Mouse (Mus musculus): Measurements from ENCODE around the gene Aamdc. TPM values are rescaled to one million over a fixed set of nuclear protein-coding genes. Genes with fewer than 3 reads are reported as not detected.

The Aamdc gene
- polyA plus RNA-seq, 1 experiment from 2014 or later: 48.8 TPM

Other genes with a start within 250 kb of the Aamdc start
- 2.1 and 3.4 TPM in 2 replicates for gene Usp35, start 247.5 kb downstream of the Aamdc start, polyA plus RNA-seq (2014; fragmentation: Nextera tagmentation; extraction: Ambion mirVana)
- 5.4 and 5.9 TPM in 2 replicates for gene Kctd21, start 247.2 kb downstream of the Aamdc start, polyA plus RNA-seq (2014; fragmentation: Nextera tagmentation; extraction: Ambion mirVana)
- 46.2 and 48.6 TPM in 2 replicates for gene Alg8, start 207.9 kb downstream of the Aamdc start, polyA plus RNA-seq (2014; fragmentation: Nextera tagmentation; extraction: Ambion mirVana)
- gene Ndufc2, start 179.5 kb downstream of the Aamdc start, polyA plus RNA-seq (2014; fragmentation: Nextera tagmentation; extraction: Ambion mirVana): 386 and 389 TPM in 2 replicates
- 0.23 and 0.41 TPM in 2 replicates for gene Thrsp, start 161.8 kb downstream of the Aamdc start, polyA plus RNA-seq (2014; fragmentation: Nextera tagmentation; extraction: Ambion mirVana)
- 1.7 and 2.2 TPM in 2 replicates for gene Kctd14, start 128.2 kb downstream of the Aamdc start, polyA plus RNA-seq (2014; fragmentation: Nextera tagmentation; extraction: Ambion mirVana)
- 56.4 and 64.1 TPM in 2 replicates for gene Ints4, start 98.5 kb downstream of the Aamdc start, polyA plus RNA-seq (2014; fragmentation: Nextera tagmentation; extraction: Ambion mirVana)
- 20.3 and 20.9 TPM in 2 replicates for gene Rsf1, start 392 bp upstream of the Aamdc start, polyA plus RNA-seq (2014; fragmentation: Nextera tagmentation; extraction: Ambion mirVana)
- gene Clns1a, start 117.1 kb upstream of the Aamdc start, polyA plus RNA-seq (2014; fragmentation: Nextera tagmentation; extraction: Ambion mirVana): 187 and 198 TPM in 2 replicates
- gene Aqp11, start 158.8 kb upstream of the Aamdc start, polyA plus RNA-seq (2014; fragmentation: Nextera tagmentation; extraction: Ambion mirVana): 19.7 and 26.3 TPM in 2 replicates
- 39.3 and 42.8 TPM in 2 replicates for gene Pak1, start 209.0 kb upstream of the Aamdc start, polyA plus RNA-seq (2014; fragmentation: Nextera tagmentation; extraction: Ambion mirVana)

All from intestine, embryonic 14.5 days (tissue).